Mouse (Mus musculus) brain, embryonic 14.5 days (tissue): ENCODE data around the gene Serpine1.

Experiments used
- CTCF ChIP-seq: fragments of 200-500 bp; IDR thresholded peaks from 2 replicates; pipeline ENCODE4 v1.5.1; 2012; ENCODE audit warnings: inconsistent platforms, mild to moderate bottlenecking, moderate library complexity, borderline replicate concordance; ENCODE audit not compliant: insufficient read depth, insufficient read length; ENCODE audit errors: extremely low read depth
- POLR2A ChIP-seq: fragments of 200-500 bp; IDR thresholded peaks from 2 replicates; pipeline ENCODE4 v1.6.1; 2012; ENCODE audit warnings: mild to moderate bottlenecking, inconsistent platforms, borderline replicate concordance; ENCODE audit not compliant: poor library complexity, insufficient read depth, insufficient read length, severe bottlenecking; ENCODE audit errors: extremely low read depth

- TF ChIP-seq CTCF (no peak), POLR2A (no peak)
Observed at GRCm38 (mm10) chr5:137121280-137121679, 49.2 kb upstream of the Serpine1 start.
